Mouse (Mus musculus): ENCODE measurements around the gene Plxnc1.

The Plxnc1 gene

DNA sequence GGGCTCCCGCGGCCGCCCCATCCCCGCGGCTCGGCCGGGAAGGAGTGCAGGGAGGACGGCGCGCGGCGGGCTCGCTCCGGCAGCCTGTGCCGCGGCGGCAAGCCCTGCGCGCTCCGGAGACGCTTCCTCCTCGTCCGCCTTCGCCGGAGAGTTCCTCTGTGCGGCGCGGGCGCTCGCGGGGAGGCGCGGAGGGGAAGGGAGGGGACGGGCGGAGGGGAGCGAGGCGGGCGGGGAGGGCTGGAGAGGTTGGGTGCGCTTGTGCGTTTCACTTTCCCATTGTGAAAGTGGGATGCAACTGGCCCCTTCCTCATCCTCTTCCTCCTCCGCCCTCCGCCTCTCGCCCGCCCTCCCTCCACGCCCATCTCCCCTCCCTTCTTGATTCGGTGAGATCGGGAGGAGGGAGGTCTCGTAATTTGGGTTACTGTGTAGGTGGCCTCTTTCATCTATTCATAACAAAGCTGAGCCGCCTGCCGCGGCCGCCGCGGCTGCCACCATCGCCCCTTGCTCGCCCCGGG, at the start of gene Plxnc1:
TSS of gene Plxnc1 (minus strand) at position 145 of the 515 bp plus-strand sequence.
- DNase-seq: peak; percentile 65 to 69

DNA sequence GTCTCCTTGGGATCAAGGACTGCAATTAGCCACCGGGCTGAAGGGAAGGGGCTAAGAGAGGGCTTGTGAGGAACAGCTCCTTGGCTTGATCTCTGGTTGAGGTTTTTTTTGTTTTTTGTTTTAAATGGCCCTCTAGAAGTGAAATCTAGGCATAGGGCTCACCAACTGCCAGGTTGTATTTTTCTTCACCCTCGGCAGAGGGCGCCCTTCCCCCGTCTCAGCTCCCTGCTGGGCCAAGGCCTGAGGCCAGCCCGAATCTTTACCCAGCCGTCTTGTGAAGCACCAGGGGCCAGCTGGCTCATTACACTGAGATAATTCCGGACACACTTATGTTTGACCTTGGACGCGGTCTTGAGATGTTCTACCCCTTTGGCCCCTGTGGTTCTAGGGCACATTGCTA, 47.5 kb upstream of the Plxnc1 start:
- peak; percentile 89 to 91 for DNase-seq

DNA sequence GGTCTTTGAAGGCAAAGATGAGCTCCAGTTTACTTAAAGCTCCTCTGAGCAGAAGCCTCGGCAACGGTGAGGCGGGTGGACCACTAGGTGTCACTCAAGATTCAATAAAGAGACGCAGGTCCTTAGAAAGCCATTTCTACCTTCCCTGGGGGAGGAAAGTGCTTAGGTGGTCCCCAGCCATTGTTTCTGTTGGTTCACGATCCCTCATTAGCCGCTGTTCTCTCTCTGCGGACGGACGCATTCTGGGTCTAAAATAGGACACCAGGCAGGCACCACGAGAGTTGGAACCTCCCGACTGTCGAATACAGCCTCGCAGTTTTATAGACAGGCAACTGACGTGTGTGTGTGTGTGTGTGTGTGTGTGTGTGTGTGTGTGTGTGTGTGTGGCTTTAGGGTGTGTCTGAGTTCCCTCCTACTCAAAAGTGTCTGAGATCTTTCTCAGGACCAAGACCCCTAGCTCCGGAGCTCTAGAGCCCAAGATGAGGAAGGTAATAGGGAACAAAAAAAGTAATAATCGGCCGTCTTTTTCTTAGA, 47.0 kb upstream of the Plxnc1 start:
- peak; percentile 76 to 84 for DNase-seq

DNA sequence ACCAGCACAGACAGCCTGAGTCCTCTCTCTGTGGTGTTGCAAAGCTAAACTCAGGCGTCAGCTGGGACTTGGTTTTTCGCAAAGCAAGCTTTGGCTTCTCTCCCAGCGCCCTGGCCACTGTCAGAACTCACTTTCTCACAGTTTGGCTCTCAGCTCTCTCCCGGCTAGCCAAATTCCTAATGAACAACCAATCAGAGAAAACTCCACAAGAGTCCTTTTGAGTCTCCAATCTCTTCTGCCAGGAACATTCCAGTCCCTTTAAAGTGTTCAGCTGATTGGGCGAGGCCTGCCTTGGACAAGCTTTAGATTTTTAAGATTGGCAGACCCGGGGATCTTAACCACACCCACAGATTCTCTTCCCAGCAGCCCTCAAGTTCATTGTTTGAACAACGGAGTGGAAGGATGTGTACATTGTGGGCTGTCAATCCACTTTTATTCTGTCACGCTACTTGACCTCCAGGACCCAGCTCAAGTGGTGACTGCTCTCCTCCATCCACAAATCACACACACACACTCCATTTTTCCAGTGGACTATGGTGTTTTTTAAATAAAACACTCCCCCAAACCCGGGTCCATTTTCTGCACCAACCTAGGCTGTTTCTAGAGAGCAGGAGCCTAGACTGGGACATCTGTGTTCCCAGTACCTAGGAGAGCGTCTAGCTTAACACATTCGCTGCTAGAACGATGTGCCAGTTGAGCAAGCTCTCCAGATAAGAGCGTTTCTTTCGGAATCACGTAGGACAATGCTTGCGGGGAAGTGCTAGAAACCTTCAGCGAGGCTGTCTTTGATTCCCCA, 46.3 kb upstream of the Plxnc1 start:
- peak; percentile 76 to 83 for DNase-seq

DNA sequence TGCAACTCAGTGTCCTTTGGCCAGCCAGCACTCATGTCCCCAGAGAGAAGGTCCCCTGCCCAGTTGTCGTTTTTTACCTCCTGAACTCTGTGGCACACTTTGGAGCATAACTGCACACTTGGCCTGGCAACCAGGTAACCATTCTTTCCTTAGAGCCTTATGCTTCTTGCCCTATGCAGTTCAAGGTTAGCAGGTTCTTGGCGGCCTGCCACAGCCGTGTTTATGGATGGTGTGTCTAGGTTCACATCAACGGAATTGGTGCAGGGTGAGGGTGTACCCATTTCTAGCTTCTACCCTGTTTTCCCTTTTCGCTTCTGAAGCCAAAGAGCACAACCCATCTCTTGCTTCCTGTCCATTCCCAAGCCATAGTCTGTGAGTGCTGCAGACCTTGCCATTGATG, 44.7 kb upstream of the Plxnc1 start:
- peak; percentile 17 to 19 for DNase-seq

DNA sequence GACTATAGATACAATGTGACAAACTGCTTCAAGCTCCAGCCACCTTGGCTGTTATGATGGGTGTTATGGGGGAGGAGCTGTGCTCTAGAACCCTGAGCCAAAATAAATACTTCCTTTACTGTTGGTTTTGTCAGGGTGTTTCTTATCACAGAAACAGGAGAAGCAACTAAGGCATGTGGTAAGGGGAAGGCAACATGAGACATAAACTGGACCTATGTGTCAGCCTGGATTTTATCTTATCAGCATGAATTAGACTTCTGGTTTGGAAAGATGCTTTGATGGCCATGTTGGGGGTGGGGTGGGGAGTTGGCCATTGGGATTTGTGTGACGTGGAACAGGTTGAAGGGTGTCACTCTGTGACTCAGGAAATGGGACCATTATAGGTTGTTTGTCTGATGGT, 40.5 kb upstream of the Plxnc1 start:
- no peak for DNase-seq

DNA sequence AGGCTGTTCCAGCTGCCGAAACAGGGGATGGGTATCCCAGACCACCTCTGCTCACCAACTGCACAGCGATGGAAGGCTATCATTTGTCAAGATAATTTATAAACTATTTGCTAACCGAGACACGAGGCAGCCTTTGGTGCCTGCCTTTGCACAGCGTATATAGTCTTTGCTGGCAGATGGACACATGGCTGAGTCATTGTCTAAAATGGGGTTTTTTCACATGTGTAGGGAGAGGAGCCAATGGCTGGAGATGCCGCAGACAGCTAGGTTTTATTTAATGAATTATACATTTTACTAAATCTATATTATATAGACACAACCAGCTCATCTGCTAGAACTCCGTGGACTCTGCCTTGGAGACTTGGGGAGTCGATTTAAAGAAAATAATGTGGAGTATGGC, 37.9 kb upstream of the Plxnc1 start:
- no peak for DNase-seq

DNA sequence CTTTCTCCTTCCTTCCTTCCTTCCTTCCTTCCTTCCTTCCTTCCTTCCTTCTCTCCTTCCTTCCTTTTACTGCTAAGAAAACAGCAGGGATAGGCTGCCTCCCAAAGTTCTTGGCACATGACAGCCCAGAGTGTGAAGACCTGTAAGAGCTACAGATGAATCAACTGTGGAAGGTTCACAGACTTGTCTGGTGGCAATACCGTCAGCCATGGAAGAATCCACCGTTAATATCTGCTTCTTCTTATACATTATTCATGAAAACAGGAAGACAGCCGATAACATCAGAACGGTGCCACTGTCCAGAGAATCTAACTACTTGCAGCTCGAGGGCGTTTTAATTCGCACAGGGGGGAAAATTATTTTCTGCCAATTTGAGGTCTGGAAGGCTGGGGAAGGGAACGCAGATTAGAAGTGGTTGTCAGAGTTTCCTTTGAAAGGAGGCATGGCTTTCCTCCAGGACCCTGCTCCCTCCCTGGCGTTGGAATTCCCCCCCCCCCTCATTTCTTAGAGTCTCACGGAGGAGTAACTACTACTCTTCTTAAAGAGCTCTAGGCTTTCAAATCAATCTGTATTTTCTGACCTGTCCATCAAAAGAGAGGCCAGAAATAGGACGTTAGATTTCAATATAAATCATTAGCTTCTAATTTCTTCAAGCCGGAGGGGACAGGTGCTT, 37.0 kb upstream of the Plxnc1 start:
- no peak for DNase-seq

DNA sequence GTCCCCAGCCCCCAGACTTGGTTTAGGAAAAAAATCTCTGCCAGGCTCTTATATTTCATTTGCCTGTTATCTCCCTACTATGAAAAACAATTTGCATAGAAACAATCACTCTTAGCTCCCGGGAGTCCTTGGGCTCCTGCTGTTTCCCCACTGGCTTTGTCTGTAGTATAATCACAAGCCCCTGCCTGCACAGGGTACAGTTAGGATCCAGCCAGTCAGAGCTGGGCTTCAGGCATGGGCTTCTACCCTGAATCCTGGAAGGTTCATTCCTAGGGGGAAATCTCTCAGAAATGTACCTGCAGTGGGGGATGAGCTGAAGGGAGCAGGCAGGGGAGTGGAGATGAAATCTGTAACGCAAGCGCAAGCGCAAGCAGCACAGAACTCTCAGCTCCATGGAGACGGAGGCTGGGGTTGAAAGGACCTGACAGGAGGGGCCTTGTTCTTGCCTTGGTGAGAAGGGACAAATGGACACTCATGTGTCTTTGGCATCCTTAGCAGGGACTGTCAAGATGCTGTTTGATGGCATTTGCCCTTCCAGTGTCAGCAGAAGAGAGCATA, 33.7 kb upstream of the Plxnc1 start:
- DNase-seq: no peak

DNA sequence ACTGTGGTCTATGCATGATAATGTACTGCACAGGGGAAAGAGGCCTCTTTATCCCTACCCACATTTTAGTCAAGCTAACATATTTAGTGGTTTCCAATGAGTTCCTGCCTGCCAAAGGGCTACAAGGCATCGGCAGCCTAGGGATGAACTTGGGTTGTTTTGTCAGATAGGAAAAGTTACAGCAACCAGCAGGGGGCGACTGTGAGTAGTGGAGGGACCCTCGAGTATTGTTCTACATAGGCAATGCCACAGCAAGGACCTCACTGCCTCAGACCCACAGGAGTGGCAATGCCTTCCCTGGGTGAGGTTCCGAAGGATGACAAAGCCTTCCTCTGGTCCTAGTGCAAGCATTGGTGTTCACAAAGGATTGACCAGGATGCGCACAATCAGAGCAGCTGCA, 31.7 kb upstream of the Plxnc1 start:
- DNase-seq: peak; percentile 47 to 48

DNA sequence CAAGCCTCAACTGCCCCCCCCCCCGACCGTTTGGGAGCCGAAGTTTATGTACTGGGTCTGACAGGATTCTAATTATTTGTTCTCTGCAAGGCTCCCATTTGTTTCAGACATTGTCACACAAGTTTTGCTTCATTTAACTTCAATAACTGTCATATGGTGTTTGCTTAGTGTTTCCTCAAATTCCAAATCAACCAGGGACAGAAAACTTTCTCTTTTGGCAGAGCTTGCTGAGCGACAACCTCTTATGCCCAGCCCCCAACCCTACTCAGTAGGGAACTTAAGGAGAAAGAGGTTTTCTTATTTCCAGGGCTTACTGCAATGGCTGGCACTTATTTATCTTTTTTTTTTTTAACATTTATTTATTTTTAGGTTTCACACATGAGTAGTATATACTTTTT, 30.5 kb upstream of the Plxnc1 start:
- DNase-seq: no peak

DNA sequence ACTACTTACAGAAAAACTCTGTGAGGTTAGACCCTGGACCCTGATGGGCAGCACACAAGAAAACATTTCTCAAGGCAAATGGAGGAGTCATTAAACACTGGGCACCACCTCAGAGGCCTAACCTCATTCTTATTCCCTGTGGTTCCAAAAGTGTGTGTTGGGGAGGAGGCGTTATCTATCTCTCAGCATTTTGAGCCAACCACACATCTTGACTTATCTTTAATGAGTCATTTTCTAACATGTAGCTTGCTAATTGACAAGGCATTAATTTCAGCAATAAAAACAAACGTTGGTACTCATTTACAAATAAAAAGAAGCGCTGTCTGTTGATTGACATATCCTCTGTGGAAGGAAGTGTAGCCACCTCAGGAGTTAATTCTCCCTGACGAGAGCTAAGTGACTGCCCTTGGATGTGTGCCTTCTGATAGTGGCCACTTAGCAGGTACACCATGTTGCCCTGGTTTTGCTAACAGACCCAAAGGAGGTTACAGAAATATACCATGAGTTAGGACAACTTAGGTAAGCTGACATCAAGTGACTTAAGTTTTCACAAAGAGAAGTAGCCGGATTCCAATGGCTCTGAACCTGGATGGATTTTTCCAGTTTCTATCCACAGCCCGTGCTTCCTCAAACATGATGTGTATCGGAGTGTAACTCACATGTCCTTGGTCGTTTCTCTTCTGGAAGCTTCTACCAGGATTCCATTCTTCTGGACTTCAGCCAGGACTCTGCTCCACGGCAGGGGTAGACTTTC, 29.9 kb upstream of the Plxnc1 start:
- DNase-seq: peak in 1 of 2 experiments; percentile 28

DNA sequence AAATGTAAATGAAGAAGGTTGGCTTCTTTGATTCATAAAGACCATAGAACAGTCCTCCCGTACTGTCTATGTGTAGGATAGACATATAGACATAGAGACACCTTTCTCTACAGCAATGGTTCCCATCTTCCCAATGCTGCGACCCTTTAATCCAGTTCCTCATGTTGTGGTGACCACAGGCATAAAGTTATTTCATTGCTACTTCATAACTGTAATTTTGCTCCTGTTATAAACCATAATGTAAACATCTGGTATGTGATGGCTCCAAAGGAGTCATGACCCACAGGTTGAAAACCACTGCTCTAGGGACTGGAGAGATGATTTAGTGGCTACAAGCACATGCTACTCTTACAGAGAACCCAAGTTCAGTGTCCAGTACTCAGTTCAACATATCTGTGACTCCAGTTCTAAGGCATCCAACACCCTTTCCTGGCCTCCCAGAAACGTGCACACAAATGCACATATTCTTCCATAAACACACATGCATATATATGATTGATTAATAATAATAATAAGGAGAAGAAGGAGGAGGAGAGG, 27.1 kb upstream of the Plxnc1 start:
- DNase-seq: no peak

DNA sequence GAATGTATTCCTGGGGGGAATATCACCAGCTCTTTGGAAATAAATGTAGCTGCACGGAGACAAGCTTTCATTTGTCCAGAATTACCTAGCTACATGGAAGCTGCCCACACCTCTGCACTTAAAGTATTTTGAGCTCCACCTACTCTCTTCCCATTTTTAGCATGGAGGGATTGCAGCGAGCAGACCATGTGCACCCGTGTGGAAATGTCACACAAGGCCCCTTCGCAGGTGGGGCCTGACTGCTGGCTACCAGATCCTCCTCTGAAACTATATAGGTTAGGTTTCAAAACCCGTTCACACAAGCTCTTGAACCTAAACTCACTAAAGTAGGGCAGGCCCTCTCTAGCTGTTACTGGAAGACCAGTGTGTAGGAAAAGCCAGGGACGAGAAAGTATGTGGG, 25.6 kb upstream of the Plxnc1 start:
- no peak for DNase-seq

DNA sequence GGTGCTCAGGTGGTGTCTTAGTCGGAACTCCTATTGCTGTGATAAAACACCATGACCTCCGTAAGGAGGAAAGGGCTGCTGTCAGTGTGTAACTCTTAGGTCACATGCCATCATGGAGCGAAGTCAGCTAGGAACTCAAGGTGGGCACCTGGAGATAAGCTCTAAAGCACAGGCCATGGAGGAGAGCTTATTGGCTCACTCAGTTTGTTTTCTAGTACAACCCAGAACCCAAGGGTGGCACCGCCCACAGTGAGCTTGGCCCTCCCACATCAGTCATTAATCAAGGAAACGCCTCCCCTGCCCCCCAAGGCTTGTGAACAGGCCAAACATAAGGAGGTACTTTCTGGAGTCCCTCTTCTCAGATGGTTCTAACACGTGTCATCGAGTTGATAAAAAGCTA, 22.8 kb upstream of the Plxnc1 start:
- no peak for DNase-seq

DNA sequence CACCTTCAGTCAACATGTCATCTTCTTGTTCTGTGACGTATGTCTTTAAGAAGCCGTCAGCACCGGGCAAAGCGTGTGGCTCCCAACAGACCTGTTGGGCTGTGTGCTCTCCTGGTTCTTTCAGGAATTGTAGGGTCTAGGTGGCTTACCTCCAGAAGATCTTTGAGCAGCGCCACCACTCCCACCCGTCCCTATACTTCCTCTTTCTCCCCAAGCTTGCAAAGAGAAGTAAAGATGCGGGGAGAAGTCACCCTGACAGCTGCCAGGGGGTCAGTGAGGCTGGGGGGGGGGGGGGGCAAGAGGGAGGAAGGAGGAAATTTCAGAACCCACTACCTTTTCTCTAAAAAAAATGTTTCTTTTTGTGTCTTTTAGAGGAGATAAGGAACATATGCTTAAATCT, 22.2 kb upstream of the Plxnc1 start:
- DNase-seq: no peak

DNA sequence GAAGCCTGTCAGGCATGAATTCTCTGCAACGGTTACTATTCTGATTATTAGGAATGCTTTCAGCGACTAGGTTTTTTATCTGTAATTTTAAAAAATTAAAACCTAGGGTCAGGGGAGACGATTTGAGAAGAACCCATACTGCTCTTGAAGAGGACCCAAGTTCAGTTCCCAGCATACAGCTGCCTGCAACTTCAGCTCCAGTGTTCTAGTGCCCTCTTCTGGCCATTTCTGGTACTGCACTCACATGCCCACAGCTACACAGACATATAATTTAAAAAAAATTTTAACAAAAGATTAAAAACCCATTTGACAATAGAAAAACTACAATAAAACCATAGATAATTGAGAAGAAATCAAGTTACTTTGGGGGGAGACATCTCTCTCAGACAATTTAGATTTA, 20.5 kb upstream of the Plxnc1 start:
- DNase-seq: no peak

DNA sequence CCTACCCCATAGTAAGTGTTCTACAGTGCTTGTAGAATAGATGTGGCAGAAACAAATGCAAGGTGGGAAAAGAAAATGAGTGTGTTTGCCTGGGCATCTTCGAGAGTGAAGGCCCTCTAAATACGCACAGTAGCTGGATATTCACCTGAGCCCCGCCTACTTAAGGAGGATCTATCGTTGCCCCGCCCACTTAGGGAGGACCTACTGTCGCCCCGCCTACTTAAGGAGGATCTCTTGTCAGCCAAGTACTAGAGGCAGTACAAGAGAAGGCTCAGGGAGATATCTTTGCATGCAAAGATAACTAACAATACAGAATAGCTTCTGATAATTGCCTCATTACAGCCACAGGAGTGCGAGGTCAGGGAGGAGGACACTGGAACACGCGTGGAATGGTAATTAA, 17.4 kb upstream of the Plxnc1 start:
- DNase-seq: no peak

DNA sequence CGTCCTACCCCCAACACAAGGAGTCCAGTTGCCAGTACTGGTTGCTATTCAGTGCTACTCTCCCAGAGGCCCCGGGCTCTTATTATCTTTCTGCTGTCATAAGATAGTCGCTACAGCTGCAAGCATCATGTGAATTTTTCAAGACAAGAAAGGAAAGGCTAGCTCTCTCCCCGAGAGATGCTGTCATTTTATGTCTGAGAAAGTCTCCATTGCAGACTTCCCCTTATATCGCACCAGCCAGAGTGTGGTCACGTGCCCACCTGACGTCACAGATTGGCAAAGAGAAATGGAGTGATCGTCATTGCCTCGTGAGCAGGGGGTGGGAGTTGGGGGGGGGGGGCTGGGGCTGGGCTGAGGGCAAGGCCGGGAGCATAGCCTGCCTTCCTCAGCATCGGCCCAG, 16.6 kb upstream of the Plxnc1 start:
- no peak for DNase-seq

DNA sequence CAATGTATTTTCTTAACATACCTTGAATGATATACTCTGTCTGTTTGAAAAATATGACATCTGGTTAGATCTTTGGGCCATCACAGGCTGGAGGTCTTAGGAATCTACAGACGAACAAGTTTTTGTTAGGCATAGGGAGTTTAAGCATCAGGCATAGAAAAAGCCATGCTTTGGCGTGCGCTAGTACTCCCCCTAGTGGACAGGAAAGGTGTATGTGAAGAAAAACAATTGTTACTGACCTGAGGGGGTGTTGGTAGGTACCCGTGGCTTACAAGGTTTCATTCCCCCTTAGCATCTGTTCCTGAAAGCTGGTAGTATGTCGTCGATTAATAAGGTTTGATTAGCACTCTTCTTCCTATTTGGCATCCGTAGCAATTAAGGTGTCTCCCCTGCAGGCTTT, 13.7 kb upstream of the Plxnc1 start:
- DNase-seq: peak; percentile 52 to 66

DNA sequence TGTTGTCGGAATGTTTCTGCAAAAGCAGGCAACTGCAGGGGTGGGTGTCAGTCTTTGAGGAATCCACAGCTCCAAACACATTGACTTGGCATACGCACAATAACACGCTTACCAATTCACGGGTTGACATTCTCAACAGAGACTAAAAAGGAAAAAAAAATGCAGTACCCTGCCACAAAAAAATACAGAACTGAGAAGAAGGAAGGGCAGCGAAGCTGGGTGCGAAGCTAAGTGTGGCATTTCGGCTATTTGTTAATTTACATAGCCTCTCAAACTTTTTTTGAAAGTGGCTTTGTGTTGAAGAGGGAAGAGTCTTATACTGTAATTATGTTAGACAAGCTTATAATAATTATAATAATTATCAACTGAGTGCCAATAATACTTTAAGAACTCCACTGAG, 13.1 kb upstream of the Plxnc1 start:
- DNase-seq: no peak

DNA sequence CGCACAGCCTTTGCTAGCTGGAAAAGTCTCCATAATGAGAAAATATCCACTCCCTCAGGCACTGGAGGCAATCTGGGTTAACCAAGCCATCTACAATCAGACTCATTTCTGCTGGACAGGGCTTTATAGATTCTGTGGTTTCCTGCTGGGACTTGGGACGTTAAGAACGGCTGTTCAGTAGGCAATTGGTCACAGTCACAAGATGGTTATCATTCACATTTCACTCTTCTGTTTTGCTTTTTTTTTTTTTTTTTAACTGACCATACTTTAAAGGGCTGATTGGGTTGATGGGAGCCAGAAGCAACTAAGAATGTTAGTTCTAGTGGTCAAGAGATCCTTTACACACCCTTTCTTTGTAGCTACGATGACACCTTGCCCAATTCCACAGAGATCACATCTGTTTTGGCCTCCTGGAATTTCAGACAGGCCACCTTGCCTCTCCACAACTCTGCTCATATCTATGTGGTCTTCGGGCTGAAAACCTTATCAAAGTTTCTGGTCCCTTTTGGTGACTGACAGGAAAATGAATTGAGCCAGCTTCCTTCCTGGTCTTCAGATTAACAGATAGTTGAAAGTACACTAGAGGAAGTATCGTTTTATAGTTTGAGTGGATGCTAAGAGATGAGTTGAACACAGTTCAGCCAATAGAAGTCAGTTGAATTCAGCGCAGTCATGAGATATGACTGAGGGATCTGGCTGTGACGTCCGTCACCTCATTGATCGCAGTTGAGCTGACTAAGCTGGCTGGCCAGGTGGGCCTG, 3.5 kb upstream of the Plxnc1 start:
- no peak for DNase-seq
